Mouse (Mus musculus) macrophage (primary cell): ENCODE measurements around the gene Fam168a. TPM values are rescaled to one million over a fixed set of nuclear protein-coding genes. Genes with fewer than 3 reads are reported as not detected.

Experiments used
- H3K27ac ChIP-seq: fragments of 350-480 bp; formaldehyde crosslinking; 2 replicates; pipeline ENCODE4 v1.9.0; 2021
- H3K36me3 ChIP-seq: fragments of 350-480 bp; formaldehyde crosslinking; 2 replicates; pipeline ENCODE4 v1.9.0; 2021; ENCODE audit errors: inconsistent target
- H3K4me3 ChIP-seq: fragments of 350-480 bp; formaldehyde crosslinking; 2 replicates; pipeline ENCODE4 v1.9.0; 2021; ENCODE audit errors: inconsistent target
- H3K79me2 ChIP-seq: fragments of 350-480 bp; formaldehyde crosslinking; 2 replicates; pipeline ENCODE4 v1.9.0; 2021; ENCODE audit errors: inconsistent target
- WGBS: methylation state at CpG from one replicate; pipeline ENCODE4 v1.1.7; 2026; ENCODE audit warnings: inconsistent platforms; ENCODE audit not compliant: missing documents; 5-methylcytosine and 5-hydroxymethylcytosine counted together
- polyA plus RNA-seq: library from polyadenylated mRNA; stranded (reverse); fragments of 250-400 nt; gene quantifications from 3 replicates; pipeline ENCODE4 v1.2.4, GENCODE M21; 2018; ENCODE audit warnings: inconsistent platforms

Gene Fam168a
- polyA plus RNA-seq, 1 experiment from 2014 or later: 27.2 TPM

DNA sequence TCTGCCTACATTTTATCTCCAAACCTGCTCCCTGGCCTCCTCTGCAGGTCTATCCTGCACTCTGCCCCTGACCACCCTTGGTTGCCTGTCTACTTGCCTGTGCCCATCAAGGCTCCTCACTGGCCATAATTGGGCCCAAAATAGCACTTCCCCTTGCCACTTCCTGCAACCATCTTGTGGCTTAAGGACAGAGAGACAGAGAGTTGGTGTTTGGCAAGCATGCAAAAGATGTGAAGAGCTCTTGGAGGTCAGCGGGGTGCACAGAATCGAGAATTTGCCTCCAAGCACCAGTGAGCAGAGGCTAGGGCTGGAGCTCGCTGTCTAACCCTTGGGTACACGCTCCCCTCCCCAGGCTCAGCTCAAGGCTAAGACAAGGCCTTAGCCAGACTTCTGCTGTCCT, 162.1 kb downstream of the Fam168a start:
- H3K4me3 ChIP-seq: no peak overlapping the region
- H3K79me2 ChIP-seq: no peaks in the 10 kb centered on the region
- 3% methylated on average over 4 of the region's 4 CpGs for WGBS
- H3K36me3 ChIP-seq: no peaks in the 10 kb centered on the region
- peak overlapping the region; percentile 85 for H3K27ac ChIP-seq

DNA sequence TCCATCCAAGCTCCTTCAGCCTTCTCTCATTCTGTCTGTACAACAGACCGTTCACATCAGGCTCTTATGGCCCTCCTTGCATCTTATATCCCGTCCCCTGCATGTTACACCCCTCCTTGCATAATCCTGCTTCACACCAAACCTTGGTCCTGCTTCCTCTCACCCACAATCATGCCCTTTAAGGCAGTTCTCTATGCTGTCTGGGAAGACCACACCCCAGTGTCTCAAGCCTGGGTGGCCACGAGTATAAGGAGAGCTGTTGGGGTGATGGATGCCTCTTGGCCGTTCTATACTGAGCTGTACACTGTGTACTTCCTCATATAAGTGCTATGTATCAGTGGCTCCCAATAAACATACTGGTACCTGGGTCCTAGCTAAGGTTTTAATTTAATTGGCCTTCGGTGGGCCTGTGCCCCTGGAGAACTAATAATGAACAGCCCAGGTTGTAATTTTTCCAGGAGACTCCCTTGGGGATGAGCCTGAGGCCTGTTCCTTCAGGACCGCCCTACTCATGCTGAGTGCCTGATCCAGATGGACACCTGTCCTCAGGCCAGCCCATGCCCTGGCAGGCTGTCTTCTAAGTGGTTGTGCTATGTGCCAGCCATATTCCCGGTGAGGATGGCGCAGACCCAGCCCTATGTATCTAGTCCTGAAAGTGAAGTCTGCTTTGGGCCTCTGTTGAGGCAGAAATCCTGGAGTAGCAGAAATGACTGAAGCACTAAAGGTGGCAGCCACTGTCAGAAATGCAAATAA, 163.6 kb downstream of the Fam168a start:
- Histone ChIP-seq H3K4me3 (no peak overlapping the region), H3K36me3 (no peaks in the 10 kb centered on the region), H3K79me2 (no peaks in the 10 kb centered on the region), H3K27ac (no peak overlapping the region)
- 84% methylated on average over 8 of the region's 8 CpGs for WGBS

DNA sequence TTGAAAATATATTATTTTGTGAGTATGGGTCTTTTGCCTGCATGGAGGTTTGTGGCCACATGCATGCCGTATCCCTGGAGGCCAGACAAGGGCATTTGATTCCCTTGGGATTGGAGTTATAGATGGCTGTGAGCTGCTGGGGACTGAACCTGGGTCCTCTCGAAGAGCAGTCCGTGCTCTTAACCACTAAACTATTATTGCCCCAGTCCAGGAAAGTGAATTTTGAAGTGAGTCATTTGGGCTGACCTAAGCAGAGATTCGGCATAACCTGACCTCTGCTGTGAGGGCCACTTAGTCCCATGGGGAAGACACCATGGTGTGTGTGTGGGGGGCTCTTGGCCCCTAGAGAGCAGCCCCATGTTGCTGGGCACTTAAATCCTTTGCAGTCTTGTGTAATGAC, 164.9 kb downstream of the Fam168a start:
- WGBS: 77% methylated on average over 4 of the region's 4 CpGs
- Histone ChIP-seq H3K36me3 (no peaks in the 10 kb centered on the region), H3K4me3 (no peak overlapping the region), H3K27ac (no peak overlapping the region), H3K79me2 (no peaks in the 10 kb centered on the region)

DNA sequence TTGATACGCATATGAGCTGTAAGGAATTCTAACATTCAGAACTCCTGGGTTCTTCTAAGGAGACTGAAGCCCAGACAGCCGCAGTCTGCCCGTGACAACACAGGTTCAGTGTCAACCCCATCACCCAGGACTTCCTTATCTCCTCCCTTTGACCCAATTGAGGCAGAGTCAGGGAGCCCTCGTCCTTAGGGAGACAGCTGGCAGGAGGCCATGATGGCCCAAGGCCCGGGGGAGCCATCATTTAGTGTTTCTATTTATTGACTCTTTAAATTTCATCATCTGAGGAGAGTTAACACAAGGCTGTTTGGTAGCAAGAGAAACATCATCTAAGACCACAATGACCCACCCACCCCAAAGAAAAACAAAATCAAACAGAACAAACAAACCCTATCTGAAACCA, 165.5 kb downstream of the Fam168a start:
- Histone ChIP-seq H3K79me2 (no peaks in the 10 kb centered on the region), H3K27ac (no peak overlapping the region), H3K36me3 (no peaks in the 10 kb centered on the region), H3K4me3 (no peak overlapping the region)
- WGBS: 84% methylated on average over 5 of the region's 5 CpGs

DNA sequence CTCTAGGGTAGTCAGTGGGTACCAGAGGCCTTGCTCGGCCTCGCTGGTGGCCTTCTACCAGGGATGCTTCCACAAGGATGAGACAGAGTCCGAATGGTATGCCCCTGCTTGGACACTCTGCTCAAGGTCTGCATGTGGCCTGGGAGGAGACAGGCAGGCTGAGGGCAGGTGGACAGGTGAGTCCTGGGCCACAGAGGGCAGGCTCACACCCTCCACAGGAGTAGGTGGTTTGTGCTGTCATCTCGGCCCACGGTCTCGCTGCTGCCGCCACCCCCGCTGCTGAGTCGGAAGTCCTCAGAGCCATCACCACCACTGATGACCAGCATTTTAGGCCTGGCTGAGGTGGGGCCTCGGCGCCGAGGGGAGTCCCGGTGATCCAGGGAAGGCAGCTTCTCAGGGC, 166.8 kb downstream of the Fam168a start:
- Histone ChIP-seq H3K27ac (no peak overlapping the region), H3K4me3 (no peak overlapping the region), H3K79me2 (no peaks in the 10 kb centered on the region), H3K36me3 (no peaks in the 10 kb centered on the region)
- 89% methylated on average over 11 of the region's 13 CpGs for WGBS

DNA sequence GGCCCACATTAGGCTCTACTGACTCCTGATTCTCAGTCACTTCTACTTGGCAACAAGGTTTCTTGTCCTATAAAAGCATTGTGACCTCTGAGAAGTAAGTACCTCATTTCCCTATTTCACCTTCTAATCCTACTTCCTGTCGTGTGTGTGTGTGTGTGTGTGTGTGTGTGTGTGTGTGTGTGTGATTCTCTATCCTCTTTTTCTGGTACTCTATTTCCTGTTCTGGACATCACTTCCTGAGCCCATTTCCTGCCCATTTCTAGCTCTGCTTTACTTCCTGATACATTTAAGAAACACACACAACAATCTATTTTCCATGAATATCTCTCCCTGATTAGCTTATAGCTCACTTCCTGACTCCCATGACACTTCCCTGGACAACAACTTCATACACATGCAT, 169.4 kb downstream of the Fam168a start:
- H3K4me3 ChIP-seq: no peak overlapping the region
- peak overlapping the region; percentile 31; the same call in 1 of the 2 replicates for H3K27ac ChIP-seq
- H3K79me2 ChIP-seq: no peaks in the 10 kb centered on the region
- WGBS: 0% methylated on average over 1 of the region's 1 CpGs
- no peaks in the 10 kb centered on the region for H3K36me3 ChIP-seq

DNA sequence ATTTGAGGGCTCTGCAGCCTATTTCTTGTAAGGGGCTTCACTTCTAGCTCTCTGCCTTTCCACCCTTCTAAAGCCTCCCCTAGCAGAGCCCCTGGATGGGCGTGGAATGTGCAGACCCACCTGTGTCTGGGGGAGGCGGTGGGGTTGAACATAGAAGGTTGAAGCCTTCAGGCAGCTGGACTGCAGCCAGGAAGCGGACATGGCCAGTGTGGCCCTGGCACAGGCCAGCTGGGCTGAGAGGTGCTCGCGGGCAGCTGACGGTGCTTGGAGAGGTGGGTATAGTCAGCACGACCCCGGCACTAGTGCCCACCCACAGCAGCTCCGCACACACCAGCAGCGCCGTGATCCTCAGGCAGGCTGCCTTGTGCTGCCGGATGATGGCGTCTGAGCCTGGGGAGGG, 169.9 kb downstream of the Fam168a start:
- H3K36me3 ChIP-seq: no peaks in the 10 kb centered on the region
- WGBS: 92% methylated on average over 13 of the region's 13 CpGs
- H3K4me3 ChIP-seq: no peak overlapping the region
- H3K27ac ChIP-seq: peak overlapping the region; percentile 31; the same call in 1 of the 2 replicates
- no peaks in the 10 kb centered on the region for H3K79me2 ChIP-seq

DNA sequence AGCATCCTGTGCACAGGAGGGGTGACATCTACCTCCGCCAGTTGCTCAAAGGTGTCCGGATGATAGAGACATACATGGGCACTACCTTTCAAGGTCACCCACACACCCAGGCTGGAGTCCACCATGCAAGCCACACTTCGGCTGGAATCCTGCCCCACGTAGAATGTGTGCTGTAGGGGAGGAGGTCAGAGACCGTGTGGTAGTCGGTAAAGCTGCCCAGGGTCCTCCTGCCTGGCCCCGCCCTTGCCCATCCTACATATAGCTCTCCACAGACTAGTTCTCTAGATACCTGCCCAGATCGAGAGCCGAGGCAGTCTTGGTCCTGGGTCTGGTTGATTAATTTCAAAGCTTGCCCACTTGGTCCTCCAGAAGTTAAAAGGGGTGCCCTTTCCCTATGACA, 170.3 kb downstream of the Fam168a start:
- no peak overlapping the region for H3K4me3 ChIP-seq
- no peak overlapping the region for H3K27ac ChIP-seq
- H3K36me3 ChIP-seq: no peaks in the 10 kb centered on the region
- no peaks in the 10 kb centered on the region for H3K79me2 ChIP-seq
- WGBS: 91% methylated on average over 9 of the region's 9 CpGs

DNA sequence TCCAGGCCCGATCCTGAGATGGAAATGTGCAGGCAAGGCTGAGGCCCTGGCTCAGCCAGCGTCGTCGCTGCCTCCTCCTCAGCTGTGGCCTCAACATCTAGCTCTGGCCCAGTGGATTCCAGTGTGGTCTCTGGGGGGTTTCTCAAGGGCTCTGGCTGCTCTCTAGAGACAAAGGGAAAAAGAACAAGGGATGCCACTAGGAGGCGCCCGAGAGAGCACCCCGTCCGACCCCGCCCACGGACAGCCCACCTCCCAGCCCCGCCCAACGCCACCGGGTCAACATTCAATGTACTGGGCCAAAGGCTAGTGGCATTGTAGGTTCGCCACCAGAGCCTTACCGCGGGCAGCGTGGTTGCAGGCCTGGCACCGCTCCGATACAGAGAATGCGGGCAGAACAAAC, 173.2 kb downstream of the Fam168a start:
- Histone ChIP-seq H3K27ac (no peak overlapping the region), H3K79me2 (no peaks in the 10 kb centered on the region), H3K36me3 (no peaks in the 10 kb centered on the region), H3K4me3 (no peak overlapping the region)
- WGBS: 42% methylated on average over 19 of the region's 20 CpGs

DNA sequence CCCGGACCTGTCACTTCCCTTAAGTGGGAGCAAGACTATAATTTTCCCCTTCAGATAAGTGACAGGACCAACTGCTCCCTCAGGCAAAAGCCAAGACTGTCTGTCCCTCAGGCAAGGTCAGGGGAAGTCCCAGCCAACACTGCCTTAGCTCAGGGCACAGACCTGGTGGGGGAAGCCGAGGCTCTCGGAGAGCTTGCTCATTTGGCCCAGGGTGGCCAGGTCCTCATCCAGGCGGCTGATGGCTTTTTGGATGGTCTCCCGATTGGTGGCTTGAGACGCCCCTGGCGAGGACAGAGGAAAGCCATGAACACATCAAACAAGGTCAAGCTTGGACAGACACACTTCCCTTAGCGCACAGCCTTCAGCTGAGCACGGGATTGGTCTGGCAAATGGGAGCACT, 175.1 kb downstream of the Fam168a start:
- Histone ChIP-seq H3K36me3 (no peaks in the 10 kb centered on the region), H3K79me2 (no peaks in the 10 kb centered on the region), H3K27ac (no peak overlapping the region), H3K4me3 (no peak overlapping the region)
- WGBS: 90% methylated on average over 9 of the region's 9 CpGs

DNA sequence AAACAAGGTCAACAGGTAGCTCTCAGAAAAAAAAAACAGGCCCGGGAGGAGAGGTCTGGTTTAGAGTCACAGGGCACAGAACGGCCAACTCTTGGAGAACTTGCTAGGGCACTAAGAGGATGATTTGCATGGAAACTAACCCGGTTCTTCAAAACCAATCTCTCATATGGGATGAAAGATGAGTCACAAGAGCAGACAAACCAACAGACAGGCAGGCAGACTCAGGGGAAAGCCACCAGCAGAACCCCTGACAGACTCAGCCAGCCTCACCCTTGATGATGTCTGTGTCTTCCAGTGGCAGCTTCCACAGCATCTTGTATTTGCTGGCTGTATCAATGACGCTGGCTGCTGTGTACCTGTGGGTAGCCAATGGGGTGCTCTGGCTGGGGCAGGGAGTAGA, 175.5 kb downstream of the Fam168a start:
- no peaks in the 10 kb centered on the region for H3K36me3 ChIP-seq
- WGBS: 88% methylated on average over 4 of the region's 4 CpGs
- H3K27ac ChIP-seq: no peak overlapping the region
- no peaks in the 10 kb centered on the region for H3K79me2 ChIP-seq
- no peak overlapping the region for H3K4me3 ChIP-seq

DNA sequence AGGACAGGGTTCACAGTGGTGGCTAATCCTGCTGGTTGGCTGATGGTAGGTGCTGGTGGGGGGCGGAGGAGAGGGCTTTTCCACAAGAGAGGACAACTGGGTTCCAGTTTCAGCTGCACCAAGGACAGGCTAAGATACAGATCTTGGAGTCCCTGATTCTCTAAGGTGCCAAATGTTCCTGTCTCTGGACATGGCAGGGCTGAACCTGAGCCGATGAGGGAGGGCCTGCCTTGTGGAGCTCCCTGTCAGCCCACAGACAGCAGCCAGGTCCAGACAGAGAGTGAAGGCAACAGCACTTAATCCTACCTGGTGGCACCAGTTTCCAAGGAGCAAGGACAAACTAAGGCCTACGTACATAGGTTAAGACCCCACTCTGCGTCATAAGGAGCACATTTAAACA, 178.0 kb downstream of the Fam168a start:
- H3K4me3 ChIP-seq: no peak overlapping the region
- no peaks in the 10 kb centered on the region for H3K36me3 ChIP-seq

DNA sequence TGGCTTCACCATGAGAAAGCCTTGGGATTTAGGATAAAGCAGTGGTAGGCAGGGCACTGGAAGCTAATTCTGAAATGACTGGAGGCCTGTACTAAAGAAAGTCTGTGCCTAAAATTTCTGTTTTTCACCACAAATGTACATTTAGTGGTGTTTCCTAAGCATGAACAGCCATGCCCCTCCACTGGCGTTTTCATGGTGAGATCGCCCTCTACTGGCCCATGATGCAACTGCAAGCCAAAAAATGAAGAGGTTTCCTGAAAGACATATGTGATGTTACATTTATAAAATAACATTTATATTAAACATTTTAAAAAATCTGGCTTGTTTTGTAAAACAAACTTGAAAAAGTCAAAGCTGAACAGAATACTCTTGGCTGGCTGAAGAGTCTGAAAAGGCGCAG, 180.1 kb downstream of the Fam168a start:
- Histone ChIP-seq H3K27ac (no peak overlapping the region), H3K79me2 (no peaks in the 10 kb centered on the region), H3K4me3 (no peak overlapping the region), H3K36me3 (no peaks in the 10 kb centered on the region)
- WGBS: 32% methylated on average over 3 of the region's 3 CpGs

More for the DNA sequence above, 178.0 kb downstream of the Fam168a start:
- H3K79me2 ChIP-seq: no peaks in the 10 kb centered on the region
- no peak overlapping the region for H3K27ac ChIP-seq
- 93% methylated on average over 4 of the region's 4 CpGs for WGBS
